Mouse (Mus musculus): ENCODE measurements around the gene Ndufc2. TPM values are rescaled to one million over a fixed set of nuclear protein-coding genes. Genes with fewer than 3 reads are reported as not detected.

Ndufc2 gene
- total RNA-seq, 4 experiments from 2014 or later, result 261 to 279 (median 268) TPM

DNA sequence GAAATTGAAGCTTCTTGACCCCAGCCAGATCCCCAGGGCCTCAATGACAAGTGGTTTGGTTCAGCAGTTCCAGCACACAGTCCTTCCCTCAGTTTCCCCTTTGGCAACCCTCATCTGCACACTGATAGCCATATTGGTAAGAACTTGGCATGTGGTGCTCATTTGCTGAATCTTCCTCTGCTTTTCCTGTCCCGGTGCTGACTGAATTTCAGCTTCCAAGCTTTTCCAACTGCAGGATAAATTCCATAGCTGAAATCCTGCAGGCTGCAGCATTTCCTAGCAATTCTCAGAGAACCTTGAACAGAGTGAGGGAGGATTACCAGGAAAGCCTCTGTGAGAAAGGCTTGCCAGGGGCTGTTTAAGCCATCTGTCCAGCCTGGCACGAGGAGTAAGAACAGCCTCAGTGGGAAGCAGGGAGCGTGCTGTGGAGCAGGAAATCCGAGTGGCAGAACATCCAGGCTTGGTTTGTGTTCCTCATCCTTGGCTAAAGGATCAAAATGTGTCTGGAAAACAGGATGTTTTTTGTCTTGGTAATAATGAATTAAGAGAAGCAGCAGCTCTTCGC is 12.9 kb upstream of the Ndufc2 start:
- DNase-seq (ENCODE audit: low spot score in 2 of 2), result peak in 1 of 2 experiments; percentile 17

DNA sequence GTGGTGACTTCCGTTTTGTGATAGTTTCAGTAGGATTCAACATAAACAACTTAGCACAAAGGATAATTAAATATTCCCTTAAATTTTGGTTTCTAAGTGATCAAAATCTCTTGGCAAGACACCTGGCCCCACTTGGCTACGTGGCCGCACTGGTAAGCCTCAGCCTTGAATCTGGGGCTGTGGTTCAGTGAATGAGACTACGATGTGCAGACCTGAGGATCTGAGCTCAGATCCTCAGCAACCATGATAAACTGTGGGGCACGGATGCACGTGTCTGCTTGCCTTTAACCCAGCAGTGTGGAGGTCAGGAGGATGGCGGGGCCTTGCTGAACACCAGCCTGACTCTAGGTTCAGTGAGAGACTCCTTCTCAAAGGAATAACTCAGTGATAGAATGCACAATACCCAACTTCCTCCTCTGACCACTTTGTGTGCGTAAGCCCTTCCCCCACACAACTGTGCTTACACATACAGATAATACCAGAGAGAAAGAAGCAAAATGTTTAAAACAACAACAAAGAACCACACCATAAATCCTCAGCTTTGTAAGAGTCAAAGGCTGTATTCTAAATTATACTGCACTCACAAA is 12.1 kb upstream of the Ndufc2 start:
- DNase-seq (ENCODE audit: low spot score in 2 of 2), result no peak

DNA sequence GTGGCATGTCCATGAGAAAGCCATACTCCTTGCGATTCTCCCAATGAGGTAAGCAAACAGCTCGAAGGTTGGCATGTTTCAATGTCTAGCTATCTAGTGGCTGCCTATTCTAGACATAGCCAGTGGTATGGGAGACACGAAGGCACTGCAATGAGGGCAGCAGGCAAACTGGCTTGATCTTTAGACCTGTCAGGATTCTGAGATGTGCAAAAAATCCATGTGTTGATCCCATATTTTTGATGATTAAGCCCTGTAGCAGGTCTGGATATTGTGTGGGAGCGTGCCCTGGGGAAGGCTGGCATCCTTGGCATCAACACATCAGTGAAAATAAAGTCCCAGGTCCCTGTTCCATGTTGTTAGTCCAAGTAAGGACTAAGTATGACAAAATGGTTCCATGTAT is 11.3 kb upstream of the Ndufc2 start:
- DNase-seq (ENCODE audit: low spot score in 2 of 2), result no peak

DNA sequence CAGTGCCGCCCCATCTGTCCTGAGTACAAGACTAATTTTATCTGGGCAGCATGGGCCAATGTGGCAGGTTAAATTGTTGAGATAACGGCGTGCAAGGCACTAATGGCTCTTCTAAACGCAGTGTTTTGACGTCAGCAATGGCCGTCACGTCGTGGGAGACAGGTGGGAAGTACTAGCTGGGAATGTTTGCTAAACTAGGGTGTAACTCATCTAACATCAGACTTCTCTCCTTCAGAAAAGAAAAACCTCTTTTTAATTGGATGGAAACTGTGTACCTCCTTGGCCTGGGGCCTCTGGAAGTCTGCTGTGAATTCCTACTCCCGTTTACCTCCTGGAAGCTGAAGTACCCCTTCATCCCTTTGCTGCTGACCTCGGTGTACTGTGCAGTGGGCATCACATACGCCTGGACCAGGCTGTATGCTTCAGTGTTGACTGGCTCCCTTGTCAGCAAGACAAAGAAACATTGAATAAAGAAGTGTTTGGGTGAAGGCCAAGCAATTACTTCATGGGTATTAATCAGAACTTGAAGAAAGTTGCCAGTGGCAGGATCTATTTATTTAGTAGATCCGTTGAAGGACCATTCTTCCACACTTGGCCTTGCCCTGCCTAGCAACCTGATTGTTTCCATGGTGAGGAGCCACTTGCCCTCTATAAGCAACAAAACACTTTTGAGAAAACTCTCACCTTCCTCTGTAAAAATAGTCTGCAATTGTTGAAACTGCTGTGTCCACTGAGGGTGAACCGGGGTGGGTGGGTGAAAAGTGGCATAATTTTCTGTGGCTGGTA is 8.3 kb upstream of the Ndufc2 start:
- DNase-seq (ENCODE audit: low spot score in 2 of 2), result no peak

DNA sequence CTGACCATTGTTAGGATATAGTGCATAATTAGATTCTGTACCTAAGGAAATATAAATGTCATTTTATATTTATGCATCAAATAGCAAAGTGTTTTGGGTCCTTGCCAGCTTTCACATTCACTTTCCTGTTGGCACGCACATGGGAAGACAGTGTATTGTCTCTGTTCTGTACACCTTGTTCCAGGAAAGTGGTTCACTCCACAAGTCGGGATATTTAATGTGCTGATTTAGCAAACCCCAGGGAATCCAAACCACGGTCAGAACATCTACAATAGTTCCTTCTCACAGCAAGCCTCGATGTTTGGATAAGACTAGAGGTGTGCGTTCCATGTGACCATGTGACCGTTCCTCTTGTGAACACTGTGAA is 7.7 kb upstream of the Ndufc2 start:
- no peak for DNase-seq (ENCODE audit: low spot score in 2 of 2)

DNA sequence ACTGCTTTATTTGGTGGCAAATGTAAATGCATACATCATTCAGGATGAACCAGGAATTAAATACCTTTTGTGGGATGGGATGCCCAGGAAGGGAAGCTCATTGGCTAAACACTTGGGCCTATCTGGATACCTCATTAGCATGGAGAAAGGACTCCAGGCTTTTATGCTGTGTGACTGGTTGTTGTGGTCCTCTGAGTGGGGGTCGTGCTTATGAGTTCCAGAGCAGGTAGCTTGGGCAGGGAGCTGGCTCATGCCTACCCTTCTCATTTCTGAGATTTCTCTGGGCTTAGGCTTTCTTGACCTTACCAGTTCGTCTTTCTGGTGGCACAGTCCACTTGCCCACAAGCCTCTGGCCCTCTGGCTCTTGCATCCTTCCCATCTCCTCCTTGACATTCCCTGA is 5.4 kb upstream of the Ndufc2 start:
- no peak for DNase-seq (ENCODE audit: low spot score in 2 of 2)

DNA sequence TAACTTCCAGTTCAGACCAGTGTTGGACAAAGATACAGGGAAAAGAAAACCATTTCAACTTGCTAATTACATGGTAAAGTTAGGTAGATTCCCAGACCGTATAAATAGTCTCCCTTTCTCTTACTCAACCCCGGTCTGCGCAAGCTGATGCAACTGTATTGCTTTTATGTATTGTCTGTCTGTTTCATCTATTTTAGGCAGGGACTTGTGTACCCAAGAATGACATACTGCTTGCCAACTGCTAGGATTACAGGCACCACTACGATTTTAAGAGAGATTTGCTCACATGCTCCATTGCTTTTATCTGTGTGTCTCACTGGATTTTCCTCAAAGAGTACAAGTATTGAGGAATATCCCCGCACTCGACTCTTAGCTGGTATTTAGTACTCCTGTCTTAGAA is 860 bp upstream of the Ndufc2 start:
- no peak for DNase-seq (ENCODE audit: low spot score in 2 of 2)

DNA sequence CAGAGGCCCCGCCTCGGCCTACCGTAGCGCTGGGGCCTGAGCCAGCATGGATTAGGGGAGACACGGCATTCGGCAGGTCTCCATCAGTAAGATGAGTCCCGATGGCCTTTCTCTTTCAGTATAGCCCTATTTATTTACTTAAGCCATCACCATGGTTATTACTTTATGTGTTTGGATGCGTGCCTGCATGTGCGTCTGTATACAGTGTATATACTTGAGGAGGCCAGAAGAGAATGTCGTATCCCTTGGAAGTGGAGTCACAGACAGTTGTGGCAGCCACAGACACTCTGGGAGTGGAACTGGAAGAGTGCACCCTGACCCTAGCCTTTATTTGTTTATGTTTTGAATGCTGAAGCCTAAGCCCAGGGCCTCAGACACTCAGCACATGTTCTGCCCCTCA is 7.3 kb downstream of the Ndufc2 start:
- no peak for DNase-seq (ENCODE audit: low spot score in 2 of 2)

DNA sequence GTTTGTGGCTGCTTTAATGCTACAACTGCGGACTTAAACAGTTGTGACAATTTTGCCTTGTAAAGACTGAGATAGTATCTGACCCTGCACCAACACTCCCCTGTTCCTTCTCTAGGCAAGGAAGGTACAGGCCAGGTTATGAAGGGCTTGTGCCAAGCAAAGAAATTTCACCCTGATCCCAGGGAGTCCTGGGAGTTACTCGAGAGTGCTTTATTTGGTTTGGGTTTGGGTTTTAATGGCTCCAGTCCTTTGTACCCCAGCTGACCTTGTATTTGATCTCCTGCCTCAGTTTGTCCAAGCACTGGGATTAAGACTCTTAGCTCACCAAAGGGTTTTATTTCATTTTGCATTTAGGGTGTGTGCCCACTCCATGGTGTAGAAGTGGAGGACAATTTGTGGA is 11.3 kb downstream of the Ndufc2 start:
- DNase-seq (ENCODE audit: low spot score in 2 of 2), result no peak

DNA sequence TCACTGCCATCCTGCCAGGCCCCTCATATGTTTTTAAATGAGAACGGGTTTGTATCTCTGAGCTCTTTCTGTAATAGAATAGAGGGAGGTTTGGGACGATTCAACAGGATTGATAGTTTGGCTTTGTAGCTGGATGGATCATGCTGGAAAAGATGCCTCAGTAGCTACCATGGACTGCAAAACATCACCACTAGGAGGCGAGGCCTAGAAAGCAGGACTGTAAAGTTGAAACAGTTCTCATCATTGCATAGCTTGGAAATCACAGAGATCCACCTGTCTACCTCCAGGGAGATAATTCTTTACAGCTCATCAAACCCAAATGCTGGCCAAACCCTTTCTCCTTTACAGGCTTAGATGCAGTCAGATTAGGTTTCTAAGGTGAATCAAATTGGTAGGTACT is 11.8 kb downstream of the Ndufc2 start:
- DNase-seq (ENCODE audit: low spot score in 2 of 2), result no peak

DNA sequence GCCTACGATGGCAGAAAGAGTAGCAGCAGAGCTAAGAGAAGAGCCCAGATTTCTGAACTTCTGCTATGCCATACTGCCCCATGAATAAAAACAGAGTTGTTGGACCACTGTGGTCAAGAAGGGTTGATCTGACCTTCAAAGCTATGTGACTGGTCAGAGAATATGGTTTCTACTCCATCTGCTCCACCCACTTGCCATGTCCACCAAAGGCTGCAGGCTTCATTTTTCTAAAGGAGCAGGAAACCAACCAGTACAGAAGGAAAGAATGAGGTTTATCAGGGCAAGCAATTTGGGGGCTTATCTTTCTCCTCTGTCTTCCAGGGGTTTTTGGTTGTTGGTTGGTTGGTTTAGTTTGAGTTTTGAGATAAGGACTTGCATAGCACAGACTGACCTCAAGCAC is 14.2 kb downstream of the Ndufc2 start:
- no peak for DNase-seq (ENCODE audit: low spot score in 2 of 2)

DNA sequence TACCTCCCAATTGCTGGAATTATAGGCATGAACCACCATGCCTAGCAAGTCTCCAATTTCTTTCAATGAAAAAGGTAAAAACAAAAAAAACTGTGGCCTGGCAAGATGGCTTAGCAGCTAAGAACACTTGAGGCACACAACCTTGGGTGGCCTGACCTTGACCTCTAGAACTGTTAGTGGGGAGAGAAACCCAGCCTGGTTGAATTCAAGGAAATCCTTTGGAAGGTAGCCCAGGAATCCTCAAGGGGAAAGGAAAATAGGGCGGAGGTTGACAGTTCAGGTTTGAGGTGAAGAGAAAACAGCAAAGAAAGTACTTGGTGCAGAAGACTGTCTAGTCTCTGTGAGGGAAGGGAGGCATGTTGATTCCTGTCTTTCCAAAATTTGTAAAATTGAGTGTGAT is 14.6 kb downstream of the Ndufc2 start:
- DNase-seq (ENCODE audit: low spot score in 2 of 2), result no peak

DNA sequence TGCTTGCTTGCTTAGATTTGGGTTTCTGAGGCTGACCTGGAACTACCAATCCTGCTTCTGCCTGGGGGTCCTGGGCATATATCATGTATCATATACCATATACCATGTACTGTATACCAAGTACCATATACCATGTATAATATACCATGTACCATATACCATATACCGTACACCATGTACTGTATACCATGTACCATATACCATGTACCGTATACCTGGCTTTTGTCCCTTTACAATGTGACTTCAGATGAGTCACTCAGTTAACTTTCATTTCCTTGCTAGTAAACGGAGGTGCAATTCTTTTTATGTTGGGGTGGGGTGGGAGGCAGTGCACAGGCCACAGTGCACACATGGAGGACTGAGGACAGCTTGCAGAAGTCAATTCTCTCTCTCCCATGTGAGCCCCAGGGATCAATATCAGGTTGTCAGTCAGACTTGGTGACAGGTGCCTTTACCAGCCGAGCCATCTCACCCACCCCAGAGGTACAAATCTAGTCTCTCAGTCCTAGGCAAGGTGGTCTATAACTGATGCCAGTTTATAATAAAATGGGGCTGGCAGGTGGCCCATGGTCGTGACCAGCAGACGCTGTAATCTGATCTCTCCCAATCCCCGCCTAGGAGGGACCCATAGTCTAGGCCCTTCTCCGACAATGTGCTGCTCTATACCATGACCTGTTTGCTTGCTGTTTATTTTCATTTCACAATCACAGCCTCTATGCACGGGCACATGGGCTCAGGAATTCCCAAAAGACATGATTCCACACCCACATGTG is 15.3 kb downstream of the Ndufc2 start:
- no peak for DNase-seq (ENCODE audit: low spot score in 2 of 2)

DNA sequence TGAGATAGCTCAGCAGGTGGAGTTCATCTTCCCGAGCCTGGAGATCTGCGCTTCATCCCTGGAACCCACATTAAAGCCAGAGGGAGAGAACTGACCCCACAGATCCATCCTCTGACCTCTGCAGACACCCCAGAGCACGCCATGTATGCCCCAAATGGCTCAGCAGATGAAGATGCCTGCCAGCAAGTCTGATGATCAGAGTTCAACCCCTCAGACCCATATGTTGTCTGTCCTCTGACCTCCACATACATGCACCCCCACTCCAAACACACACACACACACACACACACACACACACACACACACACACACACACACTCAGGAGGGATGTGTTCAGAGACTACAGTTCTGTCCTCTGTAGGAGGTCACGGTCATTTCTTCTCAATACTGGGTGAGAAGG is 16.7 kb downstream of the Ndufc2 start:
- no peak for DNase-seq (ENCODE audit: low spot score in 2 of 2)

DNA sequence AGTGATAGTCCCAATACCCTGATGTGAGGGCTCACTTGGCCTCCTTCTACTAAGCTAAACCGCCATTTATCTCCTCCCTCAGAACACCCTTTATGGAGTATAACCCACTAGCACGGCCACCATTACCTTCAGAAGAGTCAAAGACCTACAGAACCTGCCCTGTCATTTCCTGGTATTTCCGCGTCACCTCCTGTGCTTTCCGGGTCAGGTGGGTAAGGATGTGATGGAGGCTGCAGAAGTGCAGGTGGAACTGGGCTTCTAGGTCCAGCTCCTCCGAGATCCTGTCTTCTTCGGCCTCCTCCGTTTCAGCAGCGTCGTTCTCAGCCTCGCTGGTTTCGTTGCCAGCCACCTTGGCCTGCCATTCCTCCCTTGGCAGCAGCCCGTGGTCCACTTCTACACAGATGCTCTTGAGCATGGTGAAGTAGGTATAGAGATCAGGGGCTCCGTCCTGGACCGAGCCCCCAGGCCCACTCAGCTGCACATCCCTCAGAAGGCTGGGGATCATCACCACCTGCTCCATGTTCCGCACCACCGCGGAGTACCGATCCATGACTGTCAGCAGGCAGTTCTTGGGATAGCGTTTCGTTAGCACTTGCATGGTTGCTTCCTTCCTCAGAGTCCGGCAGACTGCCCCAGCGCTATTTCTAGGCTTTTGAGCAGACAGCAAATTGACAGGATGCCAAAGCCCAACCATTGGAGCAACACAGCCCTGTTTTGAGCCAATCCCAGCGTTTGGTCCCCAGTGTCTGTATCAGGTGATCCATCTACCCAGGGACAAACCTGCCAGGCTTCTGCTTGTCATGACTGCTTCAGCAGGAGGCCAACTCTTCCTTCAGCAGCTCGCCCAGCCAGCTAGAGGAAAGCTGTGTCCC is 17.3 kb downstream of the Ndufc2 start, which contains the start of gene Thrsp:
TSS of gene Thrsp (minus strand) at position 825 of the 872 bp plus-strand sequence.
- DNase-seq (ENCODE audit: low spot score in 2 of 2), result peak; percentile 67 to 79

DNA sequence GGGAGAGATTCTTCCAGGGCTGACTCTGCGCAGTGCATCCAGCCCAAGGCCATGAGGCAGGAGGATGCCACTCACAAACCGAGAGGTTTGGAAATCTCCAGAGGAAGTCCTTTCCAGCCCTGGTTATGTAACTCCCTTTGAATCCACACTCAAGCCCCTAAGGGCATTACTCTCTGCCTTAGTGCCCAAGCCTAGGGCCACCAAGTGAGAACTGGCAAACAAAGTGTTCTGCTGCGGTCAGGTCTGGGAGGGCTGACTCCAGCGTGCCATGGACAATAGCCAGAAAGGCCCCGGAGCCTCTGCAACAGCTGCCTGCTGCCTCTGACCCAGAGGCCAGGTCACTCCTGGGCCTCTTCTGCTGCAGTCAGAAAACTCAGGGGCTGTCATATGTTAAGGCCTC is 18.9 kb downstream of the Ndufc2 start:
- DNase-seq (ENCODE audit: low spot score in 2 of 2), result peak; percentile 12 to 35

DNA sequence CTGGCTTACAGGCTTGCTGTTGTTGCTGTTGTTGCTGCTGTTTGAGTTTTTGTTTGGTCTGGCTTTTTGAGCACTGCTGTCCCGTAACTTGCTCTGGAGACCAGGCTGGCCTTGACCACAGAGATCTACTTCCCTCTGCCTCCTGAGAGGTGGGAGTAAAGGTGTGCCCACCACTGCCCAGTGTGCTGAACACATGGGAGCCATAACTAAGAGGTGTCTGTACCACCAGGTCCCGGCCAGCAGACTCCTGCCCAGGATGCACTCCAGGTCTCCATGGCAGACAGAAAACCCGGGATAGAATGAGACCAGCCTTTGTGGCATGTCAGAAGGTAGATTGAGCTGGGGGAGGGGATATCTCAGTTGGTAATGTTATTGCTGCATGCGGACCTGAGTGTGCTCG is 19.4 kb downstream of the Ndufc2 start:
- DNase-seq (ENCODE audit: low spot score in 2 of 2), result no peak

DNA sequence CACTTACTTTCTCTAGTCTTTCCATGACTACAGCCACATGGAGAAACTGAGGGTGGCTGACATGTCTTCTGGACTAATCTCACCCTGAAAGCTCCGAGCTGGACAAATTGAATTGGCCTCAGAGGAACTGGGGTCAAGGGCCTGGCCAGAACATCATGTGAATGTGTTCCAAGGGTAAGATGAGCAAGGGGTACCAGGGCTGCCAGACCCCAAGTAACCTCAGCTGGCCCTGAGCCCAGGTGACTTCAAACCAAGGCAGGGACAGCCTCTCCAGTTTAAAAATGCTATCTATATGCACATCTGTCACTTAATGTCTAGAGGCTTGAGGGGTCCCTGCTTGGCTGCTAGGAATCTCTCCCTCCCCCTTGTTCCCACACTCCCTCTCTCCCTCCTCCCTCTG is 20.6 kb downstream of the Ndufc2 start:
- peak in 1 of 2 experiments; percentile 21 for DNase-seq (ENCODE audit: low spot score in 2 of 2)

DNA sequence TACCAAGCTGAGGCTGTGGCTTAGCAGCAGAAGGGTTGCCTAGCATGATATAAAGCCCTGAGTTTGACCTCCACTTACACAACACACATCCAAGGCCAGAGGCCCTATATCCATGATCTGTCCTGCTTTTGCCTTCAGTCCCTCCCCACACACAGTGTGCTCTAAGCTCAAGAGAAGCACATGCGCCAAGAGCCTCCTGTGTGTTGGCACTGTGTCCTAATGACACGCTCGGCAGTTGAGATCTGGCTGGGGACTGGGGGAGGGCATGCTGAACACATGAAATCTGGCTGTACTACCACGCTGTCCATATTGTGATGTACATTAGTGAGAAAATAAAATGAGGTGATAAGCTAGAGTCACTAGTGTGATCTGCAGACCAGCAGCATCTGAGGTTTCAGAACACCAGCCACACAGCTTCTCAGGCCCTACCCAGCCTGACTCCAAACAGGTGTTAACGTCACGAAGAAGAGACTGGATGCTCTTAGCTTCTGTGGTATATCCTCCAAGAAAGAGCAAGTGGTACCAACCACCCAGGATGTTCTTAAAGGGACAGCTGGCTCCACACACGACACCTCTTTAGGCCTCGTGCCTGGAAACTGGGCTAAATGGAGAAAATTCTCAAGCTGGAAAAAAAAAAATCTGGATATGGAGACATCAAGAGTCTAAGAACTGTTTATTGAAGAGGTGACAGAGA is 21.3 kb downstream of the Ndufc2 start:
- no peak for DNase-seq (ENCODE audit: low spot score in 2 of 2)

DNA sequence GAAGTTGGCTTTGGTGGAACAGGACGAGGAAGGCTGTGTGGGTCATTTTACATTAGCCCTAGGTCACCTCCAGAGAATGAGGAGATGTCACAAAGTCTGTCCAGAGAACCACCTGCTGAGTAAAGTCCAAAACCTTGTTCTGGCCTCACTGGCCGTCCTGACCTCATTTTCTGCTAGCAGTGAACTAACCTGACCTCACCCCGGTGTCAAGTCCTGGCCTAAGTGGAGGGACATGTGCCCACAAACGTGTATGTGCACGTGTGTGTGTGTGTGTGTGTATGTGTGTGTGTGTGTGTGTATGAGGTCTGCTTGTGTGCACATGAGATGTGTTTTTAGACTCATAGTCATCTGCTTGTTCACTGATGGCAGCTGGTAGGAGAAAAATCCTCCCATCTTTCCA is 24.0 kb downstream of the Ndufc2 start:
- no peak for DNase-seq (ENCODE audit: low spot score in 2 of 2)

Data from gastrocnemius, adult 8-10 months (tissue).